Mouse (Mus musculus) thymus, postnatal 25 days (tissue): Measurements from ENCODE around the gene Zbtb46.

Source experiments
- DNase-seq: peaks from one replicate; pipeline ENCODE4 v3.0.0; 2022

The Zbtb46 gene

GRCm38 (mm10) chr2:181356780-181357179, 102.4 kb downstream of the Zbtb46 start:
- DNase-seq: no peak

GRCm38 (mm10) chr2:181342766-181343165, 116.5 kb downstream of the Zbtb46 start:
- DNase-seq: no peak

- no peak for DNase-seq
These were observed 118.8 kb downstream of the Zbtb46 start for GRCm38 (mm10) chr2:181340426-181340825.
